Mouse (Mus musculus) heart, postnatal 0 days (tissue): ENCODE results near the gene Ccdc107. TPM values are rescaled to one million over a fixed set of nuclear protein-coding genes. Genes with fewer than 3 reads are reported as not detected.
"Not testable (repeated sequence)": the region's sequence is repeated elsewhere in the genome, so short reads cannot be mapped to it uniquely, and the experiment has no call there.

ENCODE experiments used
- ATAC-seq: fragments of 200-750 bp; cut with Nextera tagmentation; 2 replicates; pipeline ENCODE4 v1.8.0; 2017; ENCODE audit warnings: low read depth, moderate number of reproducible peaks, moderate library complexity; ENCODE audit not compliant: insufficient read depth
- DNase-seq: peaks from one replicate; pipeline ENCODE4 v3.0.0-alpha.2; 2016; ENCODE audit warnings: low spot score
- H3K27ac ChIP-seq: fragments of 300-500 bp; sonication (generic); 2 replicates; pipeline ENCODE4 v1.5.1; 2014; ENCODE audit warnings: low read depth, mild to moderate bottlenecking
- H3K27me3 ChIP-seq: fragments of 300-500 bp; sonication (generic); 2 replicates; pipeline ENCODE4 v1.6.1; 2014; ENCODE audit warnings: low read length, mixed read lengths; ENCODE audit not compliant: control insufficient read depth, insufficient read depth
- H3K36me3 ChIP-seq: fragments of 300-500 bp; sonication (generic); replicated peaks from 2 replicates; pipeline ENCODE4 v1.6.1; 2014; ENCODE audit warnings: low read length, mixed read lengths; ENCODE audit not compliant: control insufficient read depth, insufficient read depth
- H3K4me1 ChIP-seq: fragments of 300-500 bp; sonication (generic); 2 replicates; pipeline ENCODE4 v1.6.1; 2014; ENCODE audit warnings: antibody characterized with exemption; ENCODE audit not compliant: control insufficient read depth, insufficient read depth
- H3K4me2 ChIP-seq: fragments of 300-500 bp; sonication (generic); 2 replicates; pipeline ENCODE4 v1.6.1; 2014; ENCODE audit warnings: low read depth, mild to moderate bottlenecking, low read length, moderate library complexity
- H3K4me3 ChIP-seq: fragments of 300-500 bp; sonication (generic); 2 replicates; pipeline ENCODE4 v1.5.1; 2014; ENCODE audit warnings: low read depth, low read length
- H3K9ac ChIP-seq: fragments of 300-500 bp; sonication (generic); replicated peaks from 2 replicates; pipeline ENCODE4 v1.6.1; 2014; ENCODE audit warnings: low read depth, low read length, mixed read lengths
- H3K9me3 ChIP-seq: fragments of 300-500 bp; sonication (generic); replicated peaks from 2 replicates; pipeline ENCODE4 v1.6.1; 2016; ENCODE audit warnings: low read length; ENCODE audit not compliant: control insufficient read depth
- CTCF ChIP-seq: IDR thresholded peaks from 2 replicates; pipeline ENCODE4 v1.5.1; 2016; ENCODE audit warnings: antibody characterized with exemption, control low read depth, low read depth
- EP300 ChIP-seq: IDR thresholded peaks from 2 replicates; pipeline ENCODE4 v1.6.1; 2016; ENCODE audit warnings: antibody characterized with exemption, low read depth
- WGBS: fragments of 180-500 bp; shearing (Covaris S2); extraction: QIAGEN DNeasy Blood & Tissue Kit; methylation state at CpG from one replicate; pipeline ENCODE4 v1.1.7; 2014; 5-methylcytosine and 5-hydroxymethylcytosine counted together
- polyA plus RNA-seq: library from polyadenylated mRNA; unstranded; fragments of >200 nt; fragmentation: Nextera tagmentation; extraction: Ambion mirVana; gene quantifications from 2 replicates; pipeline ENCODE4 v1.2.1, GENCODE M21; 2015
- total RNA-seq: library from RNA; depleted of rRNA; stranded (reverse); fragments of >200 nt; gene quantifications from 2 replicates; pipeline ENCODE4 v1.2.3, GENCODE M21; 2014; ENCODE audit warnings: low replicate concordance

The Ccdc107 gene
- total and polyA plus RNA-seq, 2 experiments from 2014 or later: 44.0 to 82.4 TPM

- H3K9ac ChIP-seq, H3K36me3 ChIP-seq, H3K9me3 ChIP-seq, H3K4me1 ChIP-seq, ATAC-seq, H3K4me2 ChIP-seq, H3K27me3 ChIP-seq, DNase-seq, H3K27ac ChIP-seq, H3K4me3 ChIP-seq: not testable (repeated sequence)
- TF ChIP-seq CTCF: peak; percentile 7; the same call in 1 of the 2 replicates
- WGBS: 89% methylated on average over 5 of the region's 5 CpGs
Observed at GRCm38 (mm10) chr4:43485666-43486065, 7.0 kb upstream of the Ccdc107 start.

DNA sequence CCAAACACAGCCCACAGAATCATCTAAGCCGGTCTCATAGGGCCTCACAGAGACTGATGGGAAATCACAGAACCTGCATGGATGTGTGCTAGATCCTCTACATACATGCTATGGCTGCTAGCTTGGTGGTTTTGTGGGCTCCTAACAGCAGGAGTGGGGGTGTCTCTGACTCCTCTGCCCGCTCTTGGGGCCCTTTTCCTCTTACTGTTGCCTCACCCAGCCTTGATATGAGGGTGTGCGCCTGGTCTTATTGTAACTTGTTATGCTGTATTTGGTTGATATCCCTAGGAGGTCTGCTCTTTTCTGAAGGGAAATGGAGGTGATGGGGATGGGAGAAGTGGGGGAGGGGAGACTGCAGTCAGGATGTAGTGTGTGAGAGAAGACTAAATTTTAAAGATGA lies 3.1 kb upstream of the Ccdc107 start:
- no peak overlapping the region for H3K4me2 ChIP-seq
- H3K27ac ChIP-seq: no peak overlapping the region
- no peaks in the 10 kb centered on the region for H3K36me3 ChIP-seq
- H3K9me3 ChIP-seq: no peaks in the 10 kb centered on the region
- no peaks in the 10 kb centered on the region for H3K27me3 ChIP-seq
- no peak overlapping the region for H3K4me3 ChIP-seq
- DNase-seq (no peak), ATAC-seq (no peak)
- TF ChIP-seq CTCF (no peak), EP300 (no peak)
- WGBS: 88% methylated on average over 3 of the region's 3 CpGs
- H3K4me1 ChIP-seq: peaks cover 9% of the 10 kb centered on the region
- H3K9ac ChIP-seq: no peak overlapping the region

DNA sequence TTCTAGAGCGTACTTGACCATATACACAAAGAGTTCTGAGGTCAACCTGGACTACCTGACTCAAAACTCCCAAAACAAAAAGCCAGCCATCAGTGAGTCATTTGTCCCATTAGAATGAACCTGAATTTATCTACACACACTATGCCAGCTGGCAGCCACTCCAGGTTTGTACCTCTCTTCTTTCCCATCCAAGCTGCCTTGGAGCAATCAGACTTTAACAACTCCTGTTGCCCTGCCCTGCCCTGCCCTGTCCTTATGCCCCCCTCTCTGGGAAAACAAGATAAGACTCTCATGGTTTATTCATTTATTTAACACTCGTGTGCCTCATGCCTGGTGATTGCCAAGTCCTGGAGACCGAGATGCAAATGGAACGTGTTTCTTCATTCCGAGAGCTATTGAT lies 1.9 kb upstream of the Ccdc107 start:
- DNase-seq: no peak
- no peaks in the 10 kb centered on the region for H3K9me3 ChIP-seq
- TF ChIP-seq CTCF (no peak), EP300 (no peak)
- no peak overlapping the region for H3K4me2 ChIP-seq
- 73% methylated on average over 5 of the region's 5 CpGs for WGBS
- no peak overlapping the region for H3K27ac ChIP-seq
- no peak overlapping the region for H3K9ac ChIP-seq
- peaks cover 15% of the 10 kb centered on the region for H3K4me1 ChIP-seq
- H3K4me3 ChIP-seq: no peak overlapping the region
- H3K27me3 ChIP-seq: no peaks in the 10 kb centered on the region
- ATAC-seq: no peak
- peaks cover 2% of the 10 kb centered on the region; the same call in 1 of the 2 replicates for H3K36me3 ChIP-seq

DNA sequence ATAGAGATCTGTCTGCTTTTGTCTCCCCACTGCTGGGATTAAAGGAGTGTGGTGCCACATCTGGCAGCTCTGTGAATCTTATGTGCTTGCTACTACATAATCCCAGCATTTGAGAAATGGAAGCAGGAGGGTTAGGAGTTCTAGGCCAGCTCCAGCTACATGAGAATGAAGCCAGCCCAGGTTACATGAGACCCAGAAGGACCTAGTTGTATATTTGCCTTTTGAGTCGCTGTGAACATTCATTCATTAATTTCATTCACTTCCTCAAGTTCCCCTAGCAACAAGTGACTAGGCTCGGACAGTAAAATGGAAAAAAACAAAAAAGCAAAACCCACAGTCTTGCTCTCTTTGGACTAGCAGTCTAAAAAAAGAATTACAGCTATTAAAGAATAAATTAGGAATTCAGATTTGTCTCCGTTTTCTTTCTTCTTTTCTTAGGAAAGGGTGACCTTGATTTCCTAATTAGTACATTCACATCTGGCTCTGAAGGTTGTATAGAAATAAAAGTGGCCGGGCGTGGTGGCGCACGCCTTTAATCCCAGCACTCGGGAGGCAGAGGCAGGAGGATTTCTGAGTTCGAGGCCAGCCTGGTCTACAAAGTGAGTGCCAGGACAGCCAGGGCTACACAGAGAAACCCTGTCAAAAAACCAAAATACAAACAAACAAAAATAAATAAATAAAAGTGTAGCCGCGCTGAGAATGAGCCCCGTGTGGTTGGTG lies 439 bp upstream of the Ccdc107 start:
- Histone ChIP-seq H3K9me3 (no peaks in the 10 kb centered on the region), H3K9ac (0 out of 2 replicates have a peak overlapping the region, but pooled peaks have one; percentile 90), H3K27me3 (no peaks in the 10 kb centered on the region), H3K36me3 (peaks cover 15% of the 10 kb centered on the region), H3K4me2 (peak overlapping the region; percentile 82), H3K4me1 (peaks cover 15% of the 10 kb centered on the region), H3K4me3 (peak overlapping the region; percentile 91), H3K27ac (peak overlapping the region; percentile 92)
- ATAC-seq (no peak), DNase-seq (no peak)
- TF ChIP-seq CTCF (no peak), EP300 (no peak)
- WGBS: 49% methylated on average over 12 of the region's 12 CpGs

DNA sequence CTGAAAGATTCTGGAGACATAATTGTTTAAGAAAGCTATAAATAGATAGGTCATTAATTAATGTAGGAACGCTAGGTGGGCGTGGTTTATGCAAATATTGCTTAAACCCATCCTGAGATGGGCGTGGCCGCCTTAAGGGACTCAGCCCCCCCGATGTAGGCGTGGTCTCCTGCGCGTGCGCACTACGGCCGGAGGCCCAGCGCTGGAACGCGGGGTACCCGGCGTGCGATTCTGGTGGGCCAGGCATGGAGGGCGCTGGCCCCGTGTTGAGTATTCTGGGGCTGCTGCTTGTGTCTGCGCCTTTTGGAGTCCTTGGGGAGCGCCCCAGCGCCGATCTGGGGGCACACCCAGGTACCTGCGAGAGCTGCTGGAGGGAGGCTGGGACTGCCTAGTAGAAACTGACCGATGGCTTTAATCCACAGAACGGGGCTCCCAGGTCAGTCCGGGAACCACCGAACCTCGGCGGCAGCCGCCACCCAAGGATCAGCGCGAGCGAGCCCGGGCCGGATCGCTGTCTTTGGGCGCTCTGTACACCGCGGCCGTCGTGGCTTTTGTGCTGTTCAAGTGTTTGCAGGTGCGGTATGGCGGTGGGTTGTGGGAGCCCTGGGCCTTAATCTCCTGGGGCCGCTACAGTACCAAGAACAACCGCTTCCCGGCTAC lies 616 bp downstream of the Ccdc107 start:
- under 1% methylated on average over 47 of the region's 47 CpGs for WGBS
- H3K4me3 ChIP-seq: peak overlapping the region; percentile 91
- ATAC-seq: peak; percentile 89
- H3K36me3 ChIP-seq: peaks cover 15% of the 10 kb centered on the region
- TF ChIP-seq CTCF: no peak
- no peak for TF ChIP-seq EP300
- H3K27ac ChIP-seq: peak overlapping the region; percentile 92
- H3K4me1 ChIP-seq: peaks cover 21% of the 10 kb centered on the region
- peak overlapping the region; percentile 90 for H3K9ac ChIP-seq
- H3K9me3 ChIP-seq: no peaks in the 10 kb centered on the region
- H3K27me3 ChIP-seq: no peaks in the 10 kb centered on the region
- peak overlapping the region; percentile 82 for H3K4me2 ChIP-seq
- DNase-seq: peak; percentile 93
